Mouse (Mus musculus) erythroblast, embryonic 14.5 days (primary cell): Measurements from ENCODE around the gene Tead1.

Experiments used
- GATA1 ChIP-seq: IDR thresholded peaks from 2 replicates; pipeline ENCODE4 v1.6.1; 2012; ENCODE audit warnings: low read length, inconsistent platforms, mixed read lengths
- TAL1 ChIP-seq: IDR thresholded peaks from 3 replicates; pipeline ENCODE4 v1.6.1; 2012; ENCODE audit warnings: low read length, inconsistent platforms, mixed read lengths

GRCm38 (mm10) chr7:112776670-112777069 is 97.6 kb downstream of the Tead1 start:
- TF ChIP-seq TAL1 = no peak
- no peak for TF ChIP-seq GATA1
